Mouse (Mus musculus) megakaryocyte-erythroid progenitor cell, adult 5-6 weeks (primary cell): ENCODE measurements at regions not wholly inside any gene's neighbourhood (a gene's known extent, or its start where the extent isn't known, plus 50 kb on each side); places are given as distances from the start of the nearest gene placed in this dataset.
"Not testable (repeated sequence)": the region's sequence is repeated elsewhere in the genome, so short reads cannot be mapped to it uniquely, and the experiment has no call there.

Source experiments
- ATAC-seq: replicated peaks from 2 replicates; pipeline ENCODE4 v1.8.0; 2016; ENCODE audit warnings: mild to moderate bottlenecking, inconsistent platforms; ENCODE audit not compliant: severe bottlenecking, poor library complexity, low FRiP score, low TSS enrichment

DNA sequence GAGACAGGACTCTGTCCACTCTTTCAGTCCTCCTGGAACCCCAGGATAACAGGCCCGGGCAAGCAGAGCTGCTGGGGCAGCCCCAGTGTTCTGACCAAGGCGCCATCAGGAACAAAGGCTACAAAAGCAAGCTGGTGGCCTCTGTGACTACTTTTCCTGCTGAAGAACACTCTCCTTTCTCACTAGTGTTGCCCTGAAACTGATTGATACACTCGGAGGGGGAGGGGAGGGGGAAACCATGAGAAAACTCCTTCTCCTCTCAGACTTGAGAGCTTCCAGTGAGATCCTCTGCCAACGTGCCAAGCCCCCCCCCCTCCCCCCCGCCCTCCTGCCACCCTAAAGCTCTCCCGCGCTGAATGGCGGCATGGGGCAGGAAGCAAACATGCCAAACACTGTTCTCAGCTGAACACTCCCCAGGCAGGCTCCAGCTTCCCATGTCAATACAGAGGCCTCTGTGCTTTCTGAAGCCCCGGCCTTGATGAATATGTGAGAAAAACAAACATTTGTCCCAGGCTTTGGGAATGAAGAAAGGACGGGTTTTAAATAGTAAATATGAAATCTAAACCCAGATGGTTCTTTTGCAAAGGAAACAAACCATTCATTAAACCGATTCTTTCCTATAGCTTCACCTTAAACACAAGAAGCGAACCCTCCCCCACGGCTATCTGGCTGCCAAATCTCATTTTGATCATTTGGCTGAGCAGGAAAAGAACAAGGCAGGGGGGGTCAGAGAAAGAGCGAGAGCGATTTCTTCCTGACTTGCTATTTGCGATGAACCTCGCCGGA, 166.3 kb upstream of the Rgma start:
- ATAC-seq = no peak

DNA sequence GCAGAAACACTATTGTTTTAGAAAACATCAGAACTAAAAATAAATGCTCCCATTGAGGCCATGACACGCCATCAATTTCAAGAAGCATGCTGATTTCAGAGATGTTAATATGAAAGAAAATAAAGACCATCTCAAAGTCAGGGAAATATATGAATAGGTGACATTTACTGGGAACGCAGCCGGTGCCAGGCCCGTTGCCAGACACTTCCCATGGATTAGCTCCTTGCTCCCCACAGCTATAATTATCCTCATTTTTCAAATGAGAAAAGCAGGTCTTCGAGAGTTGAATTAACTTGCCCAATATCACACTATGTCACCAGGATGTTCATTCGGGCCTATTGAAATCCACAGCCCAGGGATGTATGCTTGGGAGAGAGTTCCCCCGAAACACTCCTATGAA, 165.2 kb upstream of the Rgma start:
- no peak for ATAC-seq

DNA sequence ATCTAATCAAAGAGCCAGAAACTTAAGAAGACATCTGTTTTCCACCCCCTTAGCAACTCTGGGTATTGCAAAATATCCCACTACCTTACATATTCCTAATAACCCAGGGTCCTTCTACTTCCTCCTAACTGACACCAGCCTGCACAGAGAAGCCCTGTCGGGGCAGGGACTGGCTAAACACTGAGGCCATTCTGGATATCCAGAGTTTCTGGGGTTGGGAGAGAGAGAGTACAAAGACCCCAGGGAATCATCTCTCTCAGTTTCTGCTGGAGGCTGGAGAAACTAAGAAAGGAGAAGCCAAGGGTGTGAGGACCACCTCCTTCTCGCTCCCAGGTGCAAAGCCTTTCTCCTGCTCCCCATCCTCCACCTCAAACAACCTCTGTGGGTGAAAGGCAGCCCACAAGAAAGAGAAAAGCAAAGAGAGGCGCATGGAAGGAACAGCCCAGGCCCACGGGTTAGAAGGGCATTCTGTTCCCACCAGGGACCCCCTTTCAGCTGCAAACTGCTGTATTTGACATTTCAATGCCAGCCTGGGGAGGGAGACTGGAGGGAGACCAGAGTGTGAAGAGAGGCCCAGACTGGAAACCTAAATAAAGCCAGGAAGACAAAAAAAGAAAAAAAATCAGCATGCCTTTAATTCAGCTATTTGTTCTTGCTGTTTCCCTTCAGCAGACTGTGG, 152.9 kb upstream of the Rgma start:
- no peak for ATAC-seq

DNA sequence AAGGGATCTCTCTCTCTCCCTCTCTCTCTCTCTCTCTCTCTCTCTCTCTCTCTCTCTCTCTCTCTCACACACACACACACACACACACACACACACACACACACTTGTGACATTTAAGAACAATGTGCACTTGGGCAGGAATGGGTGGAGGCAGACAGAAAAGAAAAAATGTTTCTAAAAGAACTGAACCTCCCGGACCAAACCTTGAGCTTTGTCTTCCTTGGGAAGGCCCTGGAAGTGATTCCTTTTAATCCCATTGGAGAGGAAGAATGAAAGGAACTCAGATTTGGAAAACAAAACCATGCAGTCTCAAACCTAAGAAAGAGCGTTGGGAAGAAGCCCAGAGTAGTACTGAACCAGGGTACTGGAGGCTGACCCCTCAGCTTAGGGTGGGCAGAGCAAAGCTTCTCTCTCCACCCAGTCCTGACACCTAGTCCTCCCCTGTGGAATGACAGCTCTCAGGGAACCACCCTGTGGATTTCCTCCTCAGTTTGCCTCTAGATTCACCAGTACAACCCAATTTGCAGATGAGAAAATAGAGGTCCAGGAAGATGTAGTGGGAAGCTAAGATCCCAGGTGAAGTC, 152.3 kb upstream of the Rgma start:
- no peak for ATAC-seq

DNA sequence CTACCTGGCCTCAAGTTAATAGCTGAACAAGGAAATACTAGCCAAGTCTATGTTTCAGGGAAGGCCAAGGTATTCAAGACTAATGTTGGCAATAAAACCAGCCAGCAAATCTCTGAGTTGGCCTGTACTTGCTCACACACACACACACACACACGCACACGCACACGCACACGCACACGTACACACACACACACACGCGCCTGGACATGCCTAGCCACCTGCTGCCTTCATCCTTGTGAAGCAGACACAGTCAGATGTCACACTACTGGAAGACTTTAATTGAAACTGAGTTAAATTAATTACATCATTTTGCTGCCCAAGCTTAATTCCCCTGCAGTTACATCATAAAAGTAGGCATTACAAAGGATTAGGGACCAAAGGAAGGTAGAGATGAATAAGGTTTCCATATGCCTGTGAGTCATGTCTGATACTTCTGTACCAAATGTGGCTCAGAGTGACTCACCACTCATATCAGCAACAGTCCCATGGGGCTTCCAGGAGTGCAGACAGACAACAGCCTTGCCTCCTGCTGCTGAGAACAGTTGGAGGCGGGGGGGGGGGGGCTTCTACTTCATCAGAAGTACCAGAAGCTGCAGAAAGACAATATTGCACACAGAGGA, 141.7 kb upstream of the Rgma start:
- ATAC-seq = no peak

DNA sequence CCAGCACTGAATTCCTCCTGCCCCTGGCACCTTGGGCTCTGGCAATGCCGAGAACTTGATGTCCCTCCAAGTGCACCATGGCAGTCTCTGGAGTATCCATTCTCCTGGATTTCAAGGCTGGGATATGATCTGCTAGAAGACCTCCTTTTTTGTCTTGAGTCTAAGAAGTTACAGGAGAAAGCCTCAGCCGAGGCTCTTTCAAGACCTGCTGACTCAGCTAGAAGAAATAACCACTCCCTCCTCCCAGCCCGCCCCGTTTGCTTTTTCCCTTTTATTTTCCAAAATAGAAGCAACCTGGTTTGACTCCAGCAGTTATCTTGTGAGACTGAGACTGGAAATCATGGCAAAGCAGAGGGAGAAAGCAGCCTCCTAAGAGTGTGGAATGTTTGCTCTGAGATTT, 136.8 kb upstream of the Rgma start:
- no peak for ATAC-seq

DNA sequence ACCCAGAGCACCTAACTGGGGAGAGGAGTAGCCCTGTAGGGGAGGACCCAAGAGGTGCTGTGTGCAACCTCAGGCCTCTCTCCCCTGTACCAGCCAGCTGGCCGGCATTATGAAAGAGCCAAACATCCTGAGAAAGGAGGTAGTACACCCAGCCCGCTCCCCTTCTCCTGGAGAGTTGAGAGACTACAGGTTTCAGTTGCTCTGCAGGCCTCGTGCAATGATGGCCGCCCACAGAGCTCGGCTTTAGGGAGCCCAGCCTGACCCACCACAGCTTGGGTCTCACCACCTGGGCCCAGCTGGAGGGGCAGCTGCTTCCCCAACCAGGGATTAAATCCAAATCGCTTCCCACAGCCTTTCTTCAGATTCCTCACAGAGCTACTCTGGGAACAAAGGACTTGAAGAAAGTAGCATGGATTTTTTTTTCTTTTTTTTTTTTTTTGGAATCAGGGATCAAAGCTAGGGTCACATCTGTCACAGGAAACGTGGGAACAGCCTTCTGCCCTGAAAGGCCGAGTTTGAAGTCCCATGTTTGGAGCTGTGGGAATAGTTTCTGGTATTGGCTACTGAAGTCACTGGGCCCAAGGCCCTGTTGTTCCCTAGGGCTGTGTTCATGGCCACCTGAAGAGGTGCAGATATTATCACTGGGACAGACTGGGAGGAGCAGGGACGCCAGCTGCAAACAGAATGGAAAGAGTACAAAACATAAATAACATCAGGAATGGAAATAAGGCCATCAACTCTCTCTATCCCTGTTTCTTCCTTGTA, 131.5 kb upstream of the Rgma start:
- ATAC-seq = no peak

DNA sequence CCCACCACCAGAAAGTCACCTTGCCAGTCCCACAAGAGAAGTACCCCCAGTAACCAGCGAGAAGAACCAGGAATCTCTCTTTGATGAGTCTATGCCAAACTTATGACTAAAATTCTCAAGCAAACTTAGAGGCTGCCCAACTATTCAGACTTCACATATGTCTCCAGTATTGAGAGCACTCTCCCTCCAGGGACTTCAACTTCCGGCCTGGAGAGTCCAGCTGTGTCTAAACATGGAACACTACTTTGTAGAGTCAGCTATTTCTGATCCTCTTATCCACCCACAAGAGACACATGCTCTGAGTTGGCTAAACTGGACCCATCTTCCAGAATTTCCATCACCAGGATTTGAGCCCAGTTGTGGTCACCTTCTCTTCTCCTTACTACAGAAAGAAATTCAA, 129.9 kb upstream of the Rgma start:
- no peak for ATAC-seq

DNA sequence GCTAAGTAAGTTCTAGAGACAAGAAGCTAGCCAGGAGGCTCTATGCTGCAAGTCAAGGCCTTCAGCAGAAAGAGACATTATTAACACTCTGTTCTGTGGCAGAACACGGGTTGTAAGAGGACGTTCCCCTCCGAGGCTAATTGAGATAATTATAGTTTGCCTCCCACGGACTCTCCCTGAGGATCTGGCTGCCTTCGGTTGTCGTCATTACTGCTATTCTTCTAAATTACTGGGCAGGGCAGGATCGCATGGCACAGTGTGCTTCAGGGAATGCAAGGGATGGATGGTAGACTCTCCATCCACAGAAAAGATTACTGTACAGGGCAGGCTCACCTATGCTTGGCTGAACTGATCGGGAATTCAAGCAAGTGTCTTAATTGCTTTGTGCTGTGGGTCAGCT, 124.7 kb upstream of the Rgma start:
- ATAC-seq = no peak

DNA sequence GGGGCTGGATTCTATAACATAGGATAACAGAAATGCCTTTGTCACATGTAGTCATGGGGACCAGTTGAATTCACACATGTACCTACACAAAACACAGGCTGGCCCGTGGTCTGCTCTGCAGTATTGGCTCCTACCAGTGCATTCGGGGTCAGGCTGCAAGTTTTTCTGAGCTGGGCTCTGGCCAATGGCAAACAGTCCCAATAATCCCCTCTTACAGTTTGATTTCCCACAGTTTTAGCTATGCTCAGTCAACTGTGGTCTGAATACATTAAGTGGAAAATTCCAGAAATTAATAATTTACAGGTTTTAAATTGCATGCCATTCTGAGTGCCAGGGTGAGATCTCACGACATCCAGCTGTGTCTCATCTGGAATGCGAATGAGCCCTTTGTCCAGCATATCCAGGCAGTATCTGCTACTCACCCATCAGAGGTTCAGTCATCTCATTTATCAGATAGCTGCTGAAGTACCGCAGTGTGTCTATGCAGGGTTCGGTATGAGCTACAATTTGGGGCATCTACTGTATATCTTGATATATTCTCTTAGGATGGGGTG, 124.0 kb upstream of the Rgma start:
- no peak for ATAC-seq

DNA sequence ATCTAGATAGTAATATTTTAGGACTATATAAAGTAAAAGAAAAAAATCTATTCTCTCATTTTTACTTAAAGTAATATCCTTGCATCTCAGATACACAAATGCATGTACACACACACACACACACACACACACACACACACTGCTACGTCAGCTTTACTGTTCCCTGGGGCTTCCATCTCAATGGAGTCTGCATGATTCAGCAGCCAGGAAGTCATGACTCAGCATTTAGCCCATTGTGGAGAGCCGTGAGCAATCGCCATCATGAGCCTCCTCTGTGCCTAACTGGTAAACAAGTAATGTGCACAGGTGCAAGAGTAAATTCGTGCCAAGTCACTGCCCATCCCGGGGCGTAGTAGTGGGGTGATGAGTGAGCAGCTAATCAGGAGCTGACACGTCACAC, 120.3 kb upstream of the Rgma start:
- not testable (repeated sequence) for ATAC-seq

DNA sequence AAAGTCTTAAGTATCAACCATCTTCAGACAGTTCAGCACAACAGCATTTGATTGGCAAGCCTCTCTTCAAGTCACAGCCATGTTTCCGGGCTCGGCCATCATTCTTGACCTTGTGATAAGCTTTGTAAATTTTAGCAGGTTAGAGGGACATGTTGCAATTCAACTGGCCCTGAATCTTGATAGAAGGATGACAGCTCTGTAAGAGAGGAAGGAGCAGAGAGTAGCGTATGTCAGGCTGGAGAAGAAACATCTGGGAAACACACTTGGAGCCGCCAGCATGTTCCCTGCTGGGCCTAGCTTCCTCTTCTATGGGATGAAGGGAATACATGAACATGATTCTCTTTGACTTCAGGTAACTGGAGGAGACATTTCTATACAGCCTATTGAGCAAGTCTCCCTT, 115.2 kb upstream of the Rgma start:
- no peak for ATAC-seq

DNA sequence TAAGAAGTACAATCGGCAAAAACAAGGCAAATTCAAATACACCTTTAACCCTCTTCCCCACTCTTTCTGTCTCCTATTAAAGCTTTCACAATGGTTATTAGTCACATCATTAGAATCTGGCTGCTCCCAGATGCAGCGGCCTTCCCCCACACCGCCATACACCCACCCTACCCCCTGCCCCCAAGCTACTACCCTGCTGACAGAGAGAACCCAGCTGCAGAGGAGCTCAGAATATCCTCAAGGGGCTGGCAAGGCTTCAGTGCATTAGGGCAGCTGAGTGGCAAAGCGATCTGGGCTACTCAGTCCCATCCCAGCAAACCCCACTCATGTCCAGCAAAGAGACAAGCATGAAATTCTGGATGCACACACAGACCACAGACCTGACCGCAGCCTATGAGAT, 113.6 kb upstream of the Rgma start:
- ATAC-seq = no peak

DNA sequence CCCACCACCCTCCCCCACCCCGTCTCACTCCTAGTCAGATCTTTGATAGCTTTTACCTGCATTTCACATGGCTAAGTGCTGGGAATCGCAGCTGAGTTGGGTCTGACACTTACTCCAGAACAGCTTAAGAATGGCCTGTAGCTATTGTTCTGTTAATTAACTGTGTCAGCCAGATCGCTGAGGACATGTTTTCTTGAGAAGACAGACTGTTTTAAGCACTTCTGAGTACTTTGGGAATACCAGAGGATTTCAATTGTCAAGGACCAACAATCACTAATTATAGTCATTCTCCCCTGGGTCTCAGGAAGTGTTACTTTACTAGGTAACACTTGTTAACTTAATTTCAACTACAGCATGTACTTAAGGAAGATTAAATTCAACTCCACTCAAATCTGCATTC, 112.8 kb upstream of the Rgma start:
- no peak for ATAC-seq

DNA sequence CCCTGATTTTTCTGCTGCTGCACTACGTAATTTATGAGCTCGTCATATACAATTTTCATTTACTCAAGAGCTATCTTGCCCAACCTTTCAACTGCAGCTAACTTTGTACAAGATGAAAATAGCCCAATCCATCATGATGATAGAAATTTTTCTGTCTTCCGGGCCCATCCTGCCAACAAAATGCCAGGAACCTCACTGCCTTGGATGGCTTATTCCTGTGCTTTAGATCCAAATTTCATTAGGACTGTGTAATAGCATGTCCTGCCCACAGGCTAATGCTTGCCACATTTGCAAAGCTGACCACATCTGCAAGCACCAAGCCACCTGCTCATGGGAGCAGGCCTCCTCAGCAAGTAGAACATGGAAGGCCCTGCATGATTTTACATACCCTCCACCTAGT, 105.7 kb upstream of the Rgma start:
- no peak for ATAC-seq

DNA sequence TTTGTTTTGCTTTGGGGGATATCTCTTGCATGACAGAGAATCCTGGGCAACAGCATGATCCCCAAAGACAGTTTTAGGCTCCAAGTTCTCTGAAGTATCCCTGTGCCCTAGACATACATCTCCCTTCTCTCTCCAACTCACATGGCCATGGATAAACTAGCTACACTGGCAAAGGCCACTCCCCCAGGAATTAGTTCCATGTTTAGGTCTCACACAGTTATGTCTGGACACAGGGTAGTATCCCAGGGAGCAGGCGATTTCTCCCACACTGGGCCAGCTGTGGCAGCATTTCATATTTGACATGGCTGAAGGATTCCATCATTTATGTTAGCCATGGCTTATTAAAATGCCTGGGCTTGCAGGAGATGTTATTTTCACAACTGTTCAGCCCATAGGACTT, 102.5 kb upstream of the Rgma start:
- ATAC-seq = no peak

DNA sequence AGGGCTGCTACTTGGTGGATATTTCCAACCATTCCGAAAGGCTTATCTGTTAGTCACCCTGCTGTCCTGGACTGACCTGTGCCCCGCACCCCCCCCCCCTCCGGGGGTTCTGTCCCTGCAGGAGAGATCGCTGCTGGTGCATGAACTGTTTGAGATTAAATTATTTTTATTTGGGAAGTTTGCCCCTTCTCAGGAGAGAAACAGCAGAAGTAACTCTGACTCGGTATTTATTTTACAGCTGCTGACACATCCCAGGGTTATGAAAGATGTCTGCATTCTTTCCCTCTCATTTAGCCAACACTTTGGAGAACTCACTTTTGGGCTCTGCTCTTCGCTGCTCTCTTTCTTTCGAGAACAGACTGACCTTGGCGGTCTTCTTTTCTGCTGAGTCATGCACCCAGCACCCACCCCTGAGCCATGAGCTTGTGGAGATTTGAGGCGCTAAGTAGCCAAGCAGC, 99.5 kb upstream of the Rgma start:
- no peak for ATAC-seq

DNA sequence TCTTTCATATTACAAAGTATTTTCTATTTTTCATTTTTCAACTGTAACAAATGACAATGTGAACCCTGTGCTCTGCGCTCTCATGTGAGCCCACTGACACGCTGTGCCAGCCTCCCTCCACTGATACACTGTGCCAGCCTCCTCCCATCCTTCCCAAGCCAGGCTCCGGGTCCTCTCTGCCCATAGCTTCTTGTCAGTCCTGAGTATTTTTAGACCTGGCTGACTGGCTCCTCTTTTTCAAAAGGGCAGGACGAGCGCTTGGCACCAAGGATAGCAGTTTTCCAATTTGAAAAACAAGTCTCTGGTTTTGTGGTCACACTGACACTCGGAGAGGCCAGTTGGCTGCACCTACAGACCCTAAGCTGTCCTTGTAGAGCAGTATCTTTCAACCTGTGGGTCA, 96.7 kb upstream of the Rgma start:
- no peak for ATAC-seq

DNA sequence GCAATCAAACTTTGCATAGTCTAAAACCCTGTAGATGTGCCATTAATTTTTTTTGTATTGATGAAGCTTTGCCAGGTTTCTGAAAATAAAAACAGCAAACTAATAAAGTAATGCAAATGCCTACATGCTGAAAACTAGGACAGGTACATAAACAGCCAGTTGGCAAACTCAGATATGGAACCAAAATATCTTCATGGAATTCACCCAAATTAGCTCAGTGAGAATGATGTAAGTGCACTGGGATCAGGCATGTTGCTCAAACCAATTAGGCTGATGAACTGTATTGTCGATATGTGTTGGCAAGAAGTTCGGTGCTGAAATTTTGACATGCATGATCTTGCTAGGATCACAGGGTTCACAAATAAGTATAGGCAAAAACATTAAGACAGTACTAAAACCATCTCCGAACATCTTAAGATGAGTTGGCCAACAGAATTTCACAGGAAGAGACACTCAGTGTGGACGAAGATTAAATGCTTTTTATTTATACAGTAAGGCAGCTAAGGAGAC, 95.3 kb upstream of the Rgma start:
- no peak for ATAC-seq
